Mouse (Mus musculus): ENCODE measurements around the gene Hoxd3.

The Hoxd3 gene

GRCm38 (mm10) chr2:74730331-74730730 is 18.6 kb downstream of the Hoxd3 start:
- DNase-seq (ENCODE audit: low spot score), result no peak

- DNase-seq (ENCODE audit: low spot score), result no peak
These were observed 19.3 kb downstream of the Hoxd3 start for GRCm38 (mm10) chr2:74731055-74731454.

GRCm38 (mm10) chr2:74731799-74732512 is 20.2 kb downstream of the Hoxd3 start:
- no peak for DNase-seq (ENCODE audit: low spot score)

GRCm38 (mm10) chr2:74732513-74733316 is 21.0 kb downstream of the Hoxd3 start:
- DNase-seq (ENCODE audit: low spot score), result no peak

- DNase-seq (ENCODE audit: low spot score), result no peak
These were observed 21.6 kb downstream of the Hoxd3 start for GRCm38 (mm10) chr2:74733317-74733661.

- DNase-seq (ENCODE audit: low spot score), result no peak
These were observed 22.0 kb downstream of the Hoxd3 start for GRCm38 (mm10) chr2:74733765-74734164.

- DNase-seq (ENCODE audit: low spot score), result no peak
These were observed 22.7 kb downstream of the Hoxd3 start for GRCm38 (mm10) chr2:74734451-74734850.

GRCm38 (mm10) chr2:74734996-74735811 is 23.5 kb downstream of the Hoxd3 start:
- no peak for DNase-seq (ENCODE audit: low spot score)

- no peak for DNase-seq (ENCODE audit: low spot score)
These were observed 24.3 kb downstream of the Hoxd3 start for GRCm38 (mm10) chr2:74735851-74736687.

- no peak for DNase-seq (ENCODE audit: low spot score)
These were observed 25.2 kb downstream of the Hoxd3 start for GRCm38 (mm10) chr2:74736688-74737577.

- no peak for DNase-seq (ENCODE audit: low spot score)
These were observed 25.9 kb downstream of the Hoxd3 start for GRCm38 (mm10) chr2:74737578-74738070.

GRCm38 (mm10) chr2:74738623-74739475 is 27.1 kb downstream of the Hoxd3 start:
- no peak for DNase-seq (ENCODE audit: low spot score)

- no peak for DNase-seq (ENCODE audit: low spot score)
These were observed 27.7 kb downstream of the Hoxd3 start for GRCm38 (mm10) chr2:74739476-74739800.

- DNase-seq (ENCODE audit: low spot score), result no peak
These were observed 28.1 kb downstream of the Hoxd3 start for GRCm38 (mm10) chr2:74739869-74740268.

GRCm38 (mm10) chr2:74740311-74741091 is 28.8 kb downstream of the Hoxd3 start:
- no peak for DNase-seq (ENCODE audit: low spot score)

GRCm38 (mm10) chr2:74741252-74741978 is 29.7 kb downstream of the Hoxd3 start:
- no peak for DNase-seq (ENCODE audit: low spot score)

GRCm38 (mm10) chr2:74741979-74742277 is 30.2 kb downstream of the Hoxd3 start:
- DNase-seq (ENCODE audit: low spot score), result no peak

GRCm38 (mm10) chr2:74745540-74746297 is 34.0 kb downstream of the Hoxd3 start:
- no peak for DNase-seq (ENCODE audit: low spot score)
